Mouse (Mus musculus) thymus, postnatal 14 days (tissue): Measurements from ENCODE around the gene Fam83b.

ENCODE experiments used
- DNase-seq: peaks from one replicate; pipeline ENCODE4 v3.0.0; 2021

The Fam83b gene

GRCm38 (mm10) chr9:76518665-76519064 is 48.3 kb downstream of the Fam83b start:
- DNase-seq, result no peak

GRCm38 (mm10) chr9:76505650-76506049 is 61.3 kb downstream of the Fam83b start:
- no peak for DNase-seq

GRCm38 (mm10) chr9:76489737-76490136 is 77.2 kb downstream of the Fam83b start:
- DNase-seq, result no peak

GRCm38 (mm10) chr9:76480088-76480487 is 86.8 kb downstream of the Fam83b start:
- no peak for DNase-seq

GRCm38 (mm10) chr9:76469500-76469899 is 97.4 kb downstream of the Fam83b start:
- DNase-seq, result no peak

- DNase-seq, result no peak
Measured at GRCm38 (mm10) chr9:76461547-76461946, 105.4 kb downstream of the Fam83b start.

- no peak for DNase-seq
Measured at GRCm38 (mm10) chr9:76455703-76456102, 111.2 kb downstream of the Fam83b start.
